Mouse (Mus musculus) stomach, postnatal 0 days (tissue): ENCODE measurements at regions not wholly inside any gene's neighbourhood (a gene's known extent, or its start where the extent isn't known, plus 50 kb on each side); places are given as distances from the start of the nearest gene placed in this dataset.

Source experiments
- ATAC-seq: fragments of 200-750 bp; cut with Nextera tagmentation; 2 replicates; pipeline ENCODE4 v1.8.0; 2017; ENCODE audit not compliant: low FRiP score, low TSS enrichment
- DNase-seq: peaks from one replicate; pipeline ENCODE4 v3.0.0-alpha.2; 2016; ENCODE audit warnings: low spot score
- H3K27ac ChIP-seq: fragments of 300-500 bp; sonication (generic); replicated peaks from 2 replicates; pipeline ENCODE4 v1.5.1; 2014; ENCODE audit warnings: mild to moderate bottlenecking, control low read depth
- H3K27me3 ChIP-seq: fragments of 300-500 bp; sonication (generic); 2 replicates; pipeline ENCODE4 v1.6.1; 2014; ENCODE audit warnings: low read length; ENCODE audit not compliant: control insufficient read depth, insufficient read depth
- H3K36me3 ChIP-seq: fragments of 300-500 bp; sonication (generic); 2 replicates; pipeline ENCODE4 v1.6.1; 2014; ENCODE audit warnings: low read length, mixed read lengths; ENCODE audit not compliant: control insufficient read depth, insufficient read depth
- H3K4me1 ChIP-seq: fragments of 300-500 bp; sonication (generic); replicated peaks from 2 replicates; pipeline ENCODE4 v1.6.1; 2014; ENCODE audit warnings: antibody characterized with exemption; ENCODE audit not compliant: control insufficient read depth, insufficient read depth
- H3K4me2 ChIP-seq: fragments of 300-500 bp; sonication (generic); replicated peaks from 2 replicates; pipeline ENCODE4 v1.6.1; 2014; ENCODE audit warnings: low read depth, mild to moderate bottlenecking, control low read depth, moderate library complexity
- H3K4me3 ChIP-seq: fragments of 300-500 bp; sonication (generic); 2 replicates; pipeline ENCODE4 v1.5.1; 2014; ENCODE audit warnings: low read depth, low read length, control low read depth
- H3K9ac ChIP-seq: fragments of 300-500 bp; sonication (generic); 2 replicates; pipeline ENCODE4 v1.6.1; 2014; ENCODE audit warnings: mild to moderate bottlenecking, low read length, control low read depth, mixed read lengths
- H3K9me3 ChIP-seq: fragments of 300-500 bp; sonication (generic); 2 replicates; pipeline ENCODE4 v1.6.1; 2016; ENCODE audit warnings: low read length; ENCODE audit not compliant: control insufficient read depth
- CTCF ChIP-seq: IDR thresholded peaks from 2 replicates; pipeline ENCODE4 v1.5.1; 2016; ENCODE audit warnings: antibody characterized with exemption, low read depth, mild to moderate bottlenecking, moderate library complexity
- EP300 ChIP-seq: optimal IDR thresholded peaks from 2 replicates; pipeline ENCODE3; 2016; ENCODE audit warnings: antibody characterized with exemption
- WGBS: fragments of 180-500 bp; shearing (Covaris S2); extraction: QIAGEN DNeasy Blood & Tissue Kit; methylation state at CpG from one replicate; pipeline ENCODE4 v1.1.7; 2014; 5-methylcytosine and 5-hydroxymethylcytosine counted together

GRCm38 (mm10) chr3:60832385-60832784 lies 170.2 kb upstream of the P2ry1 start:
- Histone ChIP-seq H3K4me1 (no peaks in the 10 kb centered on the region), H3K4me2 (no peak overlapping the region), H3K4me3 (no peak overlapping the region), H3K9me3 (no peaks in the 10 kb centered on the region), H3K27ac (no peak overlapping the region), H3K9ac (no peak overlapping the region), H3K27me3 (no peaks in the 10 kb centered on the region), H3K36me3 (no peaks in the 10 kb centered on the region)
- DNase-seq (no peak), ATAC-seq (no peak)
- WGBS = 81% methylated on average over 4 of the region's 4 CpGs
- no peak for TF ChIP-seq CTCF
- no peak for TF ChIP-seq EP300

- Histone ChIP-seq H3K4me2 (no peak overlapping the region), H3K36me3 (no peaks in the 10 kb centered on the region), H3K4me1 (no peaks in the 10 kb centered on the region), H3K4me3 (no peak overlapping the region), H3K9me3 (no peaks in the 10 kb centered on the region), H3K27ac (no peak overlapping the region), H3K9ac (no peak overlapping the region), H3K27me3 (0 out of 2 replicates have a peak, but pooled peaks cover 2% of the 10 kb centered on the region)
- DNase-seq = no peak
- TF ChIP-seq CTCF = no peak
- TF ChIP-seq EP300 = no peak
- WGBS = 91% methylated on average over 1 of the region's 1 CpGs
- ATAC-seq = no peak
Measured at GRCm38 (mm10) chr3:60841895-60842294, 160.7 kb upstream of the P2ry1 start.

- Histone ChIP-seq H3K27me3 (0 out of 2 replicates have a peak, but pooled peaks cover 2% of the 10 kb centered on the region), H3K4me1 (no peaks in the 10 kb centered on the region), H3K9ac (no peak overlapping the region), H3K4me3 (no peak overlapping the region), H3K4me2 (no peak overlapping the region), H3K27ac (no peak overlapping the region), H3K9me3 (no peaks in the 10 kb centered on the region), H3K36me3 (no peaks in the 10 kb centered on the region)
- no peak for DNase-seq
- ATAC-seq = no peak
- no peak for TF ChIP-seq EP300
- no peak for TF ChIP-seq CTCF
- WGBS = 58% methylated on average over 2 of the region's 2 CpGs
Measured at GRCm38 (mm10) chr3:60845293-60845692, 157.3 kb upstream of the P2ry1 start.

- Histone ChIP-seq H3K36me3 (no peaks in the 10 kb centered on the region), H3K27me3 (0 out of 2 replicates have a peak, but pooled peaks cover 2% of the 10 kb centered on the region), H3K27ac (no peak overlapping the region), H3K4me3 (no peak overlapping the region), H3K9me3 (no peaks in the 10 kb centered on the region), H3K4me1 (no peaks in the 10 kb centered on the region), H3K4me2 (no peak overlapping the region), H3K9ac (no peak overlapping the region)
- WGBS = 77% methylated on average over 2 of the region's 2 CpGs
- TF ChIP-seq CTCF (no peak), EP300 (no peak)
- no peak for DNase-seq
- no peak for ATAC-seq
Measured at GRCm38 (mm10) chr3:60848437-60848836, 154.2 kb upstream of the P2ry1 start.

- ATAC-seq = no peak
- no peaks in the 10 kb centered on the region for H3K9me3 ChIP-seq
- no peaks in the 10 kb centered on the region for H3K4me1 ChIP-seq
- WGBS = 64% methylated on average over 5 of the region's 5 CpGs
- TF ChIP-seq EP300 = no peak
- no peak for TF ChIP-seq CTCF
- DNase-seq = no peak
- H3K9ac ChIP-seq = no peak overlapping the region
- H3K27ac ChIP-seq = no peak overlapping the region
- no peaks in the 10 kb centered on the region for H3K36me3 ChIP-seq
- no peaks in the 10 kb centered on the region for H3K27me3 ChIP-seq
- no peak overlapping the region for H3K4me2 ChIP-seq
- H3K4me3 ChIP-seq = no peak overlapping the region
Measured at GRCm38 (mm10) chr3:60853773-60854172, 148.8 kb upstream of the P2ry1 start.

- no peak overlapping the region for H3K4me2 ChIP-seq
- H3K4me1 ChIP-seq = no peaks in the 10 kb centered on the region
- H3K4me3 ChIP-seq = no peak overlapping the region
- TF ChIP-seq EP300 = no peak
- no peak for TF ChIP-seq CTCF
- no peaks in the 10 kb centered on the region for H3K27me3 ChIP-seq
- no peak overlapping the region for H3K9ac ChIP-seq
- WGBS = 60% methylated on average over 2 of the region's 2 CpGs
- H3K36me3 ChIP-seq = no peaks in the 10 kb centered on the region
- H3K27ac ChIP-seq = no peak overlapping the region
- DNase-seq (no peak), ATAC-seq (no peak)
- H3K9me3 ChIP-seq = no peaks in the 10 kb centered on the region
Measured at GRCm38 (mm10) chr3:60855734-60856133, 146.9 kb upstream of the P2ry1 start.
